Mouse (Mus musculus) WW6 (cell line): ENCODE results near the gene Vmn1r7.
A peak's percentile ranks its signal among the peaks of the same experiment; 100 is the strongest.
"Not testable (repeated sequence)": the region's sequence is repeated elsewhere in the genome, so short reads cannot be mapped to it uniquely, and the experiment has no call there.

Experiments used
- DNase-seq: peaks from one replicate; pipeline ENCODE4 v3.0.0-alpha.2; 2013; ENCODE audit warnings: low read depth, low spot score

Gene Vmn1r7

DNA sequence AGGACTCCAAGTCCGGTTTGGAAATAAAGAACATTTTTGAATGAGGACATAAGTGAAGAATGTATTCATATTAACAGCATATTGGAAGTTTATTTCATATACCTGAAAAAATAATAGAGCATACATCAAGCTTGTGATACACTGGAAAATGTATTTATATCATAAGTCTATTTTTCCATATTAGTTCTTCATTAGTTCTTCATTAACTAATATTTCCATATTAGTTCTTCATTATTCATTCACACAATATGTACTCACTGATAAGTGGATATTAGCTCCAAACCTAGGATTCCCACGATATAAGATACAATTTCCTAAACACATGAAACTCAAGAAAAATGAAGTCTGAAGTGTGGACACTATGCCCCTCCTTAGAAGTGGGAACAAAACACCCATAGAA lies at the start of gene Vmn1r7:
Gene Vmn1r7, minus strand, starts transcription at position 101 of the 400 bp plus-strand sequence.
- not testable (repeated sequence) for DNase-seq

GRCm38 (mm10) chr6:57066487-57066886 lies 41.4 kb upstream of the Vmn1r7 start, which contains the start of gene Vmn1r9:
Vmn1r9 (plus strand) TSS chr6:57066787.
- no peak for DNase-seq

GRCm38 (mm10) chr6:57063730-57064129 lies 38.6 kb upstream of the Vmn1r7 start:
- peak; percentile 5 for DNase-seq

- no peak for DNase-seq
Measured at GRCm38 (mm10) chr6:57034674-57035073, 9.6 kb upstream of the Vmn1r7 start.

- no peak for DNase-seq
Measured at GRCm38 (mm10) chr6:57031984-57032383, 6.9 kb upstream of the Vmn1r7 start, which contains the start of gene Vmn1r8. Vmn1r8 (plus strand) TSS chr6:57032284.

- DNase-seq = no peak
Measured at GRCm38 (mm10) chr6:56996943-56997342, 28.2 kb downstream of the Vmn1r7 start, which contains the start of gene Vmn1r6. Vmn1r6 (plus strand) TSS chr6:56997243.
